Mouse (Mus musculus) liver, embryonic 16.5 days (tissue): ENCODE data around the gene Hnrnpa1. TPM values are rescaled to one million over a fixed set of nuclear protein-coding genes. Genes with fewer than 3 reads are reported as not detected.

ENCODE experiments used
- ATAC-seq: fragments of 200-750 bp; cut with Nextera tagmentation; 2 replicates; pipeline ENCODE4 v1.8.0; 2017; ENCODE audit warnings: low read depth, mild to moderate bottlenecking, moderate number of reproducible peaks, moderate library complexity
- H3K27ac ChIP-seq: fragments of 300-500 bp; sonication (generic); 2 replicates; pipeline ENCODE4 v1.5.1; 2014; ENCODE audit warnings: mild to moderate bottlenecking, low read length
- H3K27me3 ChIP-seq: fragments of 300-500 bp; sonication (generic); 2 replicates; pipeline ENCODE4 v1.6.1; 2014; ENCODE audit warnings: low read depth, low read length, mixed read lengths; ENCODE audit not compliant: control insufficient read depth, insufficient read depth
- H3K36me3 ChIP-seq: fragments of 300-500 bp; sonication (generic); 2 replicates; pipeline ENCODE4 v1.6.1; 2014; ENCODE audit warnings: mild to moderate bottlenecking; ENCODE audit not compliant: control insufficient read depth, insufficient read depth
- H3K4me1 ChIP-seq: fragments of 300-500 bp; sonication (generic); 2 replicates; pipeline ENCODE4 v1.6.1; 2014; ENCODE audit warnings: low read depth, low read length, mixed read lengths; ENCODE audit not compliant: control insufficient read depth
- H3K4me2 ChIP-seq: fragments of 300-500 bp; sonication (generic); 2 replicates; pipeline ENCODE4 v1.6.1; 2014; ENCODE audit warnings: low read depth, low read length, mixed read lengths
- H3K4me3 ChIP-seq: fragments of 300-500 bp; sonication (generic); 2 replicates; pipeline ENCODE4 v1.5.1; 2014; ENCODE audit warnings: low read depth, mild to moderate bottlenecking, low read length
- H3K9ac ChIP-seq: fragments of 300-500 bp; sonication (generic); 2 replicates; pipeline ENCODE4 v1.6.1; 2014; ENCODE audit warnings: low read depth, low read length
- H3K9me3 ChIP-seq: fragments of 300-500 bp; sonication (generic); replicated peaks from 2 replicates; pipeline ENCODE4 v1.6.1; 2016; ENCODE audit warnings: low read length; ENCODE audit not compliant: control insufficient read depth
- WGBS: fragments of 180-500 bp; shearing (Covaris S2); extraction: QIAGEN DNeasy Blood & Tissue Kit; methylation state at CpG from one replicate; pipeline ENCODE4 v1.1.7; 2014; ENCODE audit not compliant: insufficient replicate concordance; 5-methylcytosine and 5-hydroxymethylcytosine counted together
- polyA plus RNA-seq: library from polyadenylated mRNA; unstranded; fragments of >200 nt; fragmentation: Nextera tagmentation; extraction: Ambion mirVana; gene quantifications from 2 replicates; pipeline ENCODE4 v1.2.1, GENCODE M21; 2015

Hnrnpa1 gene
- polyA plus RNA-seq, 1 experiment from 2014 or later: 174 TPM

DNA sequence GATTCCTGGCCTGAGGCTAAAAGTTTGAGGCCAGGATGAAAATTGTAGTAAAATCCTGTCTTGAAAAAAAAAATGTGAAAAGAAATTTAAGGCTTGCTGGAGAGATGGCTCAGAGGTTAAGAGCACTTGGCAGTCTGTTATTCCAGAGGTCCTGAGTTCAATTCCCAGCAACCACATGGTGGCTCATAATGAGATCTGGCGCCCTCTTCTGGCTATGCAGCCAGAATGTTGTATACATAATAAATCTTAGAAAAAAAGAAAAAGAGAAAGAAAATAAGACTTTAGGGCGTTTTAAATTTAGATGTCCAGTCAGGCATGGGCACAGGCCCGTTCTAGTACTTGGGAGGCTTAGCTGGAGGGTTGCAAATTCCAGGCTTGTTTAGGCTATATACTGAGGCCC is 39.5 kb downstream of the Hnrnpa1 start:
- H3K4me1 ChIP-seq: peaks cover 44% of the 10 kb centered on the region
- H3K4me3 ChIP-seq: no peak overlapping the region
- ATAC-seq: no peak
- H3K36me3 ChIP-seq: peaks cover 4% of the 10 kb centered on the region
- no peaks in the 10 kb centered on the region for H3K9me3 ChIP-seq
- WGBS: 46% methylated on average over 3 of the region's 3 CpGs
- peak overlapping the region; percentile 74 for H3K27ac ChIP-seq
- no peak overlapping the region for H3K9ac ChIP-seq
- H3K4me2 ChIP-seq: no peak overlapping the region
- H3K27me3 ChIP-seq: no peaks in the 10 kb centered on the region

DNA sequence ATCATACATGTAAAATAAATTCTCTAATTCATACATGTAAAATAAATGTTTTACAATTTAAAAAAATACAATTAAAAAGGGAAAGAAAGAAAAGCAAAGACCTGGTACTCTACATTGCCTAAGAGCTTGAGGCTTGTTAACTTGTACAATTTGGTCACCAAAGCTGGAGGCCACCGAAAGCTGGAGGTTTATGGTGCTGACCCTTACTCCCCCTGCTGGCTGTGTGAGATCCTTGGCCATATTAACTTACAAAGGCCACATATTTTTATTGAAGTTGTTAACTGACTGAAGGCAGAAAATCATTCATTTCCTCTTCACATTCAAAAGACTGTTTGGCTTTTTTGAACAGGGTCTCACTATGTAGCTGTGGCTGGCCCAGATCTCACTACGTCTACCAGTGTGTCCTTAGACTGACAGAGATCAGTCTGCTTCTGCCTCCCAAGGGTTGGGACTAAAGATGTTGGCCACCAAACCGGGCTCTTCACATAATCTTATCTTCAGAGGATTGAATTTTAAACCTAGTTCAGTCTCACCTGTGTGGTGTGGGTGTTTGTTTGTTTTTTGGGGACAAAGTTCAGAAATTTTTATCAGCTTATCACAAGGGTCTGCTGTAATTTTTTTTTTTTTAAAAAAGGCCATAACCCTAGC is 40.7 kb downstream of the Hnrnpa1 start:
- Histone ChIP-seq H3K4me1 (peaks cover 48% of the 10 kb centered on the region), H3K9me3 (no peaks in the 10 kb centered on the region), H3K27me3 (no peaks in the 10 kb centered on the region), H3K4me2 (peak overlapping the region; percentile 10; the same call in 1 of the 2 replicates), H3K36me3 (peaks cover 4% of the 10 kb centered on the region), H3K4me3 (no peak overlapping the region), H3K27ac (peak overlapping the region; percentile 62), H3K9ac (peak overlapping the region; percentile 35; the same call in 1 of the 2 replicates)
- peak; percentile 54 for ATAC-seq
- 31% methylated on average over 3 of the region's 3 CpGs for WGBS

DNA sequence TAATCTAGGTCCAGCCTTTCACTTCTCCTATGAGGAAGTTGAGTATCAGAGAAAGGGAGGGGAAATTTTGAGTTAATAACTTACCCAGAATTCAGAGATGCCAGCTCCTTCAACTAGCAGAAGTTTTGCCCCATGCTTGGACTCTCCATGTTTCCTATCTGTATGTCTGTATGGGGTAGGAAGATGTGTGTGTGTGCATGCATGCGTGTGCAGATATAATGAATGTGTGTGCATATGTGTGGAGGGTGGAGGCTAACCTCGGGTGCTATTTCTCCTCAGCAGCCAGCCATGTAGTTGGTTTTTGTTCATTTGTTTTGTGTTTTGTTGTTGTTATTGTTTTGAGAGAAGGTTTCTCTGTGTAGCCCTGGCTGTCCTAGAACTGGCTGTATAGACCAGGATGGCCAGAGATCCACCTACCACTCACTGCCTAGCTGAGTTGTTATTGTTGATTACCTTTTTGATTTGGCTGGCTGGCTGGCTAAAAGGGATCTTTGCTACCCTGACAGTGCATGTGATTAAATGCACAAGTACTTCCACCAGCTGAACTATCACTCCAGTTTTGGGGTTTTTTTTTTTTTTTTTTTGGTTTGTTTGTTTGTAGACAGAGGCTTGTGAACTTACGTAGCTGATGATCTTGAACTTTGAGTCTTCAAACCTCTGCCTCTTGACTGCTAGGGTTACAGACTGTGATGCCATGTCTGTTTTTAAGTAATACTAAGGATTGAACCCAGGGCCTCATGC is 41.4 kb downstream of the Hnrnpa1 start:
- Histone ChIP-seq H3K9ac (no peak overlapping the region), H3K27ac (peak overlapping the region; percentile 62), H3K4me2 (no peak overlapping the region), H3K4me1 (peaks cover 48% of the 10 kb centered on the region), H3K9me3 (no peaks in the 10 kb centered on the region), H3K36me3 (peaks cover 4% of the 10 kb centered on the region), H3K27me3 (no peaks in the 10 kb centered on the region), H3K4me3 (no peak overlapping the region)
- ATAC-seq: peak; percentile 25
- 71% methylated on average over 3 of the region's 3 CpGs for WGBS

DNA sequence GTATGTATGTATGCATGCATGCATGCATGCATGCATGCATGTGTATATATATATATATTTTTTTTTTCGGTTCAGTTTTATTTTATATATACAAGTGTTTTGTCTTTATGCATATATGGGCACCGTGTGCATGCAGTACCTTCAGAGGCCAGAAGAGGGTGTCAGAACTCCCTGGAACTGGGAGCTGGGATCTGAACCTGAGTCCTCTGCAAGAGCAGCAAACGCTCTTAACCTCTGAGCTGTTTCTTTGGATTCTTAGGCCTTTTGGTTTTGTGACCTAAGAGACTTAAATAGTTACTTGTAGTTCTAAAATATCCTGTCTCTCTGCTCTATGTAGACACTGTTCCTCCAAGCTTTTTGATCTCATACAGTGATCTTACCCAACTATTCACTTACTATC is 43.8 kb downstream of the Hnrnpa1 start:
- no peak overlapping the region for H3K4me3 ChIP-seq
- no peak overlapping the region for H3K27ac ChIP-seq
- peaks cover 1% of the 10 kb centered on the region for H3K36me3 ChIP-seq
- H3K4me1 ChIP-seq: peaks cover 37% of the 10 kb centered on the region
- WGBS: 72% methylated on average over 3 of the region's 3 CpGs
- H3K4me2 ChIP-seq: no peak overlapping the region
- no peaks in the 10 kb centered on the region for H3K9me3 ChIP-seq
- H3K27me3 ChIP-seq: no peaks in the 10 kb centered on the region
- H3K9ac ChIP-seq: no peak overlapping the region
- no peak for ATAC-seq

DNA sequence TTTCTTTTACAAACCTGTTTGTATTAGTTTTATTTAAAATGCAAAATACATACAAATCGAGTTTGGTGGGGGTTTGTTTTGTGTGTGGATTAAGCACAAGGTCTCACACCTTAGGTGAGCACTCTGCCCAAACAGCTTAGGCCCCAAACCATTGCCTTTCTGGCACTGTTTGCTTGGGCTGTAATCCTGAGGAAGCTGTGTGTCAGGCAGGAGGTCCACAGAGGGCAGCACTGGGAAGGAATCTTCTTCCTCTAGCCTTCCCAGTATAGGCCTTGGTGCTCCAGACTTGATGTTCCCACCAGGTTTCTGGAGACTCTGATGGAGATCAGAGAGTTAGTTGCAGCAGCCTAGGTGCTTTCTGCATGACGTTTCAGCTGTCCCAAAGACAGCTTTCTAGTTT is 44.4 kb downstream of the Hnrnpa1 start:
- Histone ChIP-seq H3K4me3 (no peak overlapping the region), H3K36me3 (peaks cover 7% of the 10 kb centered on the region), H3K27me3 (no peaks in the 10 kb centered on the region), H3K27ac (0 out of 2 replicates have a peak overlapping the region, but pooled peaks have one; percentile 13), H3K9ac (peak overlapping the region; percentile 4; the same call in 1 of the 2 replicates), H3K4me2 (no peak overlapping the region), H3K4me1 (peaks cover 34% of the 10 kb centered on the region), H3K9me3 (no peaks in the 10 kb centered on the region)
- no peak for ATAC-seq
- WGBS: 36% methylated on average over 2 of the region's 2 CpGs

DNA sequence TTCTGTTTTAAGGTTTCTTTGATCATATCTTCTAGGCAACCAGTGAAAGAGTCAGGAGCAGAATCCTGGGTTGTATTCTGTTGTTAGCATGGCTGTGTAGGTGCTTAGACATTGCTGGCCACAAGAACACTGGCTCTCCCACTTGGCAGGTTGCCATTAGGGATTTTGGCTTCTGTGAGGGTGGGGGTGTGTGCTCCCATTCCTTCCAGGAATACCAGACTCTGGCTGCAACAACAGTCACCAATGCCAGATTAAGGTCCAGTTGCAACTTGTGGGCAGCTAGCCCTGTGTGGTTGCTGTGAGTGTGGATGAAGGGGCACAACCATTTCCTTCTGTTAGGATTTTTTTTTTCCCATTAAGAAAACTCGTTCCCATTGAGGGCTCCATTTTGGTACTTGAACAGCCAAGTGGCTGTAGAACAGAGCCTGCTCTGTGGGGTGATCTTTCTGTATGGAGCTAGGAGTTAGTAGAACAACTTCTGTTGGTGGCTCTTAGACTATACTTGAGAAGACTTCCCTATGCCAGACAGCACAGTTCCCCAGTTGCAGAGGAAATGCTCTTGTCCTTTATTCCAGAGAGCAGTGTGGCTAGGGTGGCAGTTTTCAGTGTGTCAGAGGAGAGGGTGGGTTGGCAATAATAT is 45.7 kb downstream of the Hnrnpa1 start:
- Histone ChIP-seq H3K27me3 (no peaks in the 10 kb centered on the region), H3K9me3 (no peaks in the 10 kb centered on the region), H3K36me3 (peaks cover 16% of the 10 kb centered on the region), H3K4me2 (no peak overlapping the region), H3K27ac (no peak overlapping the region), H3K9ac (no peak overlapping the region), H3K4me3 (no peak overlapping the region), H3K4me1 (peaks cover 24% of the 10 kb centered on the region)
- 45% methylated on average over 1 of the region's 1 CpGs for WGBS
- ATAC-seq: no peak

DNA sequence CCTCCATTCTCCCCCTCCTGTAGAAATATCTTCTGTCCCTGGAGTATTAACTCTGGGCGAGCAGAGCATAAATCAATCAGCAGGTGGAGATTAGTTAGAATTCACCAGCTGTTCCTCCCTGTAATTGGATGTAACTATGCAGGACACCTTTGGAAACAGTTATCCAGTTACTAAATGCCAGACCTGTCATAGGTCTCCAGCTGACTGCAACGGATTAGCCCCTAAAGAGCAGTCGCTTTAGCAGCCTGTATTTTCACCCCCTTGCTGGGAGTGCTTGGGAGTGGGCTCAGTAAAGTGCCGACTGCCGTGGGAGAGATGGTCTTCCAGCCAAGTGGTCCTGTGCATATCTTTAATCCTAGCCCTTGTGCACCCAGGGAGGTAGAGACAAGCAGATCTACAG is 49.4 kb downstream of the Hnrnpa1 start:
- Histone ChIP-seq H3K4me1 (peaks cover 12% of the 10 kb centered on the region), H3K9me3 (no peaks in the 10 kb centered on the region), H3K9ac (no peak overlapping the region), H3K27ac (no peak overlapping the region), H3K27me3 (no peaks in the 10 kb centered on the region), H3K4me3 (no peak overlapping the region), H3K4me2 (no peak overlapping the region), H3K36me3 (peaks cover 45% of the 10 kb centered on the region)
- 78% methylated on average over 5 of the region's 5 CpGs for WGBS
- ATAC-seq: no peak

DNA sequence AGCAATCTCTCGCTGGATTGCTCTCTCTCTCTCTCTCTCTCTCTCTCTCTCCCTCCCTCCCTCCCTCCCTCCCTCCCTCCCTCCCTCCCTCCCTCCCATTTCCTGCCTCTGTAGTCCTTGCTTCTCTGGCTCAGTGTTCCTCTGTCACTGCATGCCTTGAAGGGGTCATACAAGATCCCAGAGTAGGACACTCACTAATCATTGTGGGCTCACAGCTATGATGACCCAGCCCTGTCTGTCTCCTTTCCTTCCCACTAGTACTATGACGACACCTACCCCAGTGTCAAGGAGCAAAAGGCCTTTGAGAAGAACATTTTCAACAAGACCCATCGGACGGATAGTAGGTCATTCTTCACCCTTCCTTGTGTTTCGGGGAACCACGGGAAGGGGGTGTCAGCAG is 50.2 kb downstream of the Hnrnpa1 start:
- no peaks in the 10 kb centered on the region for H3K27me3 ChIP-seq
- H3K4me1 ChIP-seq: peaks cover 7% of the 10 kb centered on the region
- ATAC-seq: no peak
- no peaks in the 10 kb centered on the region for H3K9me3 ChIP-seq
- H3K4me3 ChIP-seq: no peak overlapping the region
- peaks cover 46% of the 10 kb centered on the region for H3K36me3 ChIP-seq
- H3K9ac ChIP-seq: no peak overlapping the region
- no peak overlapping the region for H3K27ac ChIP-seq
- no peak overlapping the region for H3K4me2 ChIP-seq
- WGBS: 72% methylated on average over 6 of the region's 6 CpGs

DNA sequence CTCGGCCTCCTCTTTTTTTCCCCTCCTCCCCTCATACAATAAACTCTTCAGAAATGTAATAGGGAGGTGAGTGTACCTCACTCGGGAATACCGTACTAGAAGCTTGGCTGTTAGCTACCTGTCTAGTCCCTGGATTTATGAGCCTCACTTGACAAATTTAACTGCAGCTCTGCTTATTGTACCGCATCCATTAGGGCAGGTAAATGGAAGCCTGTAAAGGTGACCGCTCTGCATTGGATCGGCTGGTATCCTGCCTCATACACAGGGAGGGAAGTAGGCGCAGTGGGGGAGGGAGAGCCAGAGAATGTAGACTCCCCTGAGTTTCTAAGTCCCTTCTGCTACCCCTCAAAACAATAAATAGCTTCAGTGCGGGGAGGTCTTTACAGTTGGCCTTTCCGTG is 50.6 kb downstream of the Hnrnpa1 start:
- no peaks in the 10 kb centered on the region for H3K9me3 ChIP-seq
- WGBS: 85% methylated on average over 9 of the region's 9 CpGs
- no peak overlapping the region for H3K27ac ChIP-seq
- no peak overlapping the region for H3K4me3 ChIP-seq
- H3K4me1 ChIP-seq: peaks cover 3% of the 10 kb centered on the region
- H3K9ac ChIP-seq: no peak overlapping the region
- H3K27me3 ChIP-seq: no peaks in the 10 kb centered on the region
- no peak for ATAC-seq
- H3K36me3 ChIP-seq: peaks cover 50% of the 10 kb centered on the region
- no peak overlapping the region for H3K4me2 ChIP-seq
